Mouse (Mus musculus): ENCODE measurements around the gene Peli1. TPM values are rescaled to one million over a fixed set of nuclear protein-coding genes. Genes with fewer than 3 reads are reported as not detected.

Gene Peli1
- polyA plus RNA-seq, 1 experiment from 2014 or later, result 40.5 TPM

DNA sequence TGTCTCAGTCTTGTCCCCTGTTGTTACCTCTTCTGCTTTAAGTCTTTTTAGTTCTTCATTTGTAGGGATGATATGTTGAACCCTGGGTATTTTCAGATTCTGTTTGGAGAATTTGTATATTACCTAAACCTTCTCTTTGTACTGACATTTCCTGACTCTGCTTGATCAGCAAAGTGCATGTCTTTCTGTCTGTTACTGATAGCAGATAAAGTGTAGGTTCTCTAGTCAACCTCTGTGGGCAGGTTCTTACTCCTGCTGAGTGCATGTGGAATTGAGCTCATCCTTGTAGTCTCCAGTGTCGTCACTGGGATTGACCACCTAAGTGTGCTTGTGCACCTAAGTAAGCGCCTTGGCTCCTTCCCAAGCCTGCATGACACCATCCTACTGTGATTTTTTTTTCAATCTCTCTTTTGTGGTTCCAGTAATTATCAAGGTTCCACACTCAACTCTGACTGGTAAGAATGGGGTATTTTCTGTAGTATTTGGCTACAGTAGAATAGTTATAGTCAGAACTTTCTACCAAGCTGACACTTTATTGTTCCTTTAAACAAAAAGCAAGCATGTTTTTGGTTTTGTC is 43.9 kb downstream of the Peli1 start:
- no peaks in the 10 kb centered on the region for H3K9me3 ChIP-seq (replicated peaks; ENCODE audit: low read length)
- peaks cover 15% of the 10 kb centered on the region; the same call in 1 of the 2 replicates for H3K36me3 ChIP-seq (ENCODE audit: insufficient read depth, low read length)
- H3K27me3 ChIP-seq (ENCODE audit: insufficient read depth, low read length), result no peaks in the 10 kb centered on the region
- no peak for TF ChIP-seq CTCF (IDR thresholded peaks at IDR 0.05; ENCODE audit: low read depth)
- no peaks in the 10 kb centered on the region; the same call in 1 of the 2 replicates for H3K4me1 ChIP-seq (replicated peaks; ENCODE audit: insufficient read depth, low read length)
- H3K4me3 ChIP-seq (replicated peaks; ENCODE audit: low read depth, low read length), result no peak overlapping the region
- no peak overlapping the region for H3K4me2 ChIP-seq (ENCODE audit: low read length)
- DNase-seq (ENCODE audit: low spot score) (no peak), ATAC-seq (replicated peaks; ENCODE audit: low FRiP score, low read depth) (no peak)
- no peak overlapping the region for H3K27ac ChIP-seq
- no peak overlapping the region for H3K9ac ChIP-seq (ENCODE audit: low read depth, low read length)
- WGBS, result 96% methylated on average over 2 of the region's 2 CpGs

- Histone ChIP-seq H3K4me3 (replicated peaks; ENCODE audit: low read depth, low read length) (no peak overlapping the region), H3K9ac (ENCODE audit: low read depth, low read length) (no peak overlapping the region), H3K4me1 (replicated peaks; ENCODE audit: insufficient read depth, low read length) (no peaks in the 10 kb centered on the region), H3K4me2 (ENCODE audit: low read length) (no peak overlapping the region), H3K36me3 (ENCODE audit: insufficient read depth, low read length) (peaks cover 24% of the 10 kb centered on the region; the same call in 1 of the 2 replicates), H3K27ac (no peak overlapping the region), H3K9me3 (replicated peaks; ENCODE audit: low read length) (no peaks in the 10 kb centered on the region), H3K27me3 (ENCODE audit: insufficient read depth, low read length) (no peaks in the 10 kb centered on the region)
- 97% methylated on average over 1 of the region's 1 CpGs for WGBS
- TF ChIP-seq CTCF (IDR thresholded peaks at IDR 0.05; ENCODE audit: low read depth), result no peak
- no peak for DNase-seq (ENCODE audit: low spot score)
- ATAC-seq (replicated peaks; ENCODE audit: low FRiP score, low read depth), result no peak
Measured at GRCm38 (mm10) chr11:21139453-21139852, 48.4 kb downstream of the Peli1 start.

GRCm38 (mm10) chr11:21141242-21141641 is 50.2 kb downstream of the Peli1 start:
- ATAC-seq (replicated peaks; ENCODE audit: low FRiP score, low read depth) (no peak), DNase-seq (ENCODE audit: low spot score) (no peak)
- Histone ChIP-seq H3K27ac (no peak overlapping the region), H3K4me3 (replicated peaks; ENCODE audit: low read depth, low read length) (no peak overlapping the region), H3K36me3 (ENCODE audit: insufficient read depth, low read length) (peaks cover 25% of the 10 kb centered on the region; the same call in 1 of the 2 replicates), H3K9me3 (replicated peaks; ENCODE audit: low read length) (no peaks in the 10 kb centered on the region), H3K4me1 (replicated peaks; ENCODE audit: insufficient read depth, low read length) (no peaks in the 10 kb centered on the region), H3K27me3 (ENCODE audit: insufficient read depth, low read length) (no peaks in the 10 kb centered on the region), H3K4me2 (ENCODE audit: low read length) (no peak overlapping the region), H3K9ac (ENCODE audit: low read depth, low read length) (no peak overlapping the region)
- TF ChIP-seq CTCF (IDR thresholded peaks at IDR 0.05; ENCODE audit: low read depth), result no peak
- 76% methylated on average over 7 of the region's 7 CpGs for WGBS

- DNase-seq (ENCODE audit: low spot score) (no peak), ATAC-seq (replicated peaks; ENCODE audit: low FRiP score, low read depth) (no peak)
- WGBS, result 86% methylated on average over 4 of the region's 4 CpGs
- no peak overlapping the region for H3K4me3 ChIP-seq (replicated peaks; ENCODE audit: low read depth, low read length)
- H3K4me2 ChIP-seq (ENCODE audit: low read length), result no peak overlapping the region
- no peaks in the 10 kb centered on the region for H3K27me3 ChIP-seq (ENCODE audit: insufficient read depth, low read length)
- no peak overlapping the region for H3K9ac ChIP-seq (ENCODE audit: low read depth, low read length)
- no peaks in the 10 kb centered on the region for H3K9me3 ChIP-seq (replicated peaks; ENCODE audit: low read length)
- no peaks in the 10 kb centered on the region for H3K4me1 ChIP-seq (replicated peaks; ENCODE audit: insufficient read depth, low read length)
- H3K27ac ChIP-seq, result no peak overlapping the region
- no peak for TF ChIP-seq CTCF (IDR thresholded peaks at IDR 0.05; ENCODE audit: low read depth)
- H3K36me3 ChIP-seq (ENCODE audit: insufficient read depth, low read length), result peaks cover 29% of the 10 kb centered on the region; the same call in 1 of the 2 replicates
Measured at GRCm38 (mm10) chr11:21141755-21142154, 50.7 kb downstream of the Peli1 start.

DNA sequence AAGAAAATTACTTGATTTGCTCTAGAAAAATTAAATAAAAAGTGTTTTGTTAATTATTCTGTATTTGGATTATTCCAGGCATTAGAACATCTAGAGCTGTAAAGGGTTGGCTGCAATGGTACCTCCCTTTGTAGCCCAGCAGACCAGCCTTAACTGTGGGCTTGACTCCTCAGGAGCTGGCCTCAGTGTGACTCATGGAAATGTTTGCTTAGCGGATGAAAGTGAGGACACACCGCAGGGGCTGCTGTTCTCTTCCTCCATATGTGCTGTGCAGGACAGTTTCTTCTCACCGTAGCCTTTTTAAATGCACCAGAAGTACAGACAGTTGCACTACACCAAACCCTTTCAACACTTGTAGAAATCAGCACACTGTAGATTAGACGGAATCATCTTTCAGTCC is 58.4 kb downstream of the Peli1 start:
- H3K9me3 ChIP-seq (replicated peaks; ENCODE audit: low read length), result no peaks in the 10 kb centered on the region
- DNase-seq (ENCODE audit: low spot score), result no peak
- H3K4me3 ChIP-seq (replicated peaks; ENCODE audit: low read depth, low read length), result no peak overlapping the region
- H3K4me1 ChIP-seq (replicated peaks; ENCODE audit: insufficient read depth, low read length), result no peaks in the 10 kb centered on the region
- no peak overlapping the region for H3K4me2 ChIP-seq (ENCODE audit: low read length)
- no peak for ATAC-seq (replicated peaks; ENCODE audit: low FRiP score, low read depth)
- WGBS, result 91% methylated on average over 4 of the region's 4 CpGs
- H3K27ac ChIP-seq, result no peak overlapping the region
- no peak overlapping the region for H3K9ac ChIP-seq (ENCODE audit: low read depth, low read length)
- H3K36me3 ChIP-seq (ENCODE audit: insufficient read depth, low read length), result peaks cover 30% of the 10 kb centered on the region
- H3K27me3 ChIP-seq (ENCODE audit: insufficient read depth, low read length), result no peaks in the 10 kb centered on the region
- no peak for TF ChIP-seq CTCF (IDR thresholded peaks at IDR 0.05; ENCODE audit: low read depth)

DNA sequence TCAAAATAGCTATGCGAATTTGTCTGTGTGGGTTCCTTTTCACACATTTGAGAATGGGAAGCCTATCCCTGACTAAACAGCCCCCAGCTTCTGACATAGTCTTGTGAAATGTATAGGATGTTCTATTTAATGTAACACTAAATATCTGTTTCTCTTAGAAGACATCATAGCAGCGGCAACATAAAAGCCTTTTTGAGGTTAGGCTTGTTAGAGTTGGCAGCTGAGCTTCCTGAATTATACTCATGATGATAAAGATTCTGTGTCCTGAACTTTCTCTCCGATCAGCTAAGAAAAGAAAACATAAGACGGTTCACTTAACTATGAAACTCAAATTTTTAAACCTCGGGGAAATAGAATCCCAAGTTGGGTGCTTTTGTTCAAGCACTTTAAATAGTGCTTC is 59.2 kb downstream of the Peli1 start:
- H3K27ac ChIP-seq, result no peak overlapping the region
- DNase-seq (ENCODE audit: low spot score) (no peak), ATAC-seq (replicated peaks; ENCODE audit: low FRiP score, low read depth) (no peak)
- H3K4me1 ChIP-seq (replicated peaks; ENCODE audit: insufficient read depth, low read length), result no peaks in the 10 kb centered on the region
- no peaks in the 10 kb centered on the region for H3K27me3 ChIP-seq (ENCODE audit: insufficient read depth, low read length)
- TF ChIP-seq CTCF (IDR thresholded peaks at IDR 0.05; ENCODE audit: low read depth), result no peak
- H3K4me2 ChIP-seq (ENCODE audit: low read length), result no peak overlapping the region
- peaks cover 30% of the 10 kb centered on the region for H3K36me3 ChIP-seq (ENCODE audit: insufficient read depth, low read length)
- 76% methylated on average over 5 of the region's 5 CpGs for WGBS
- H3K9ac ChIP-seq (ENCODE audit: low read depth, low read length), result no peak overlapping the region
- no peak overlapping the region for H3K4me3 ChIP-seq (replicated peaks; ENCODE audit: low read depth, low read length)
- no peaks in the 10 kb centered on the region for H3K9me3 ChIP-seq (replicated peaks; ENCODE audit: low read length)

DNA sequence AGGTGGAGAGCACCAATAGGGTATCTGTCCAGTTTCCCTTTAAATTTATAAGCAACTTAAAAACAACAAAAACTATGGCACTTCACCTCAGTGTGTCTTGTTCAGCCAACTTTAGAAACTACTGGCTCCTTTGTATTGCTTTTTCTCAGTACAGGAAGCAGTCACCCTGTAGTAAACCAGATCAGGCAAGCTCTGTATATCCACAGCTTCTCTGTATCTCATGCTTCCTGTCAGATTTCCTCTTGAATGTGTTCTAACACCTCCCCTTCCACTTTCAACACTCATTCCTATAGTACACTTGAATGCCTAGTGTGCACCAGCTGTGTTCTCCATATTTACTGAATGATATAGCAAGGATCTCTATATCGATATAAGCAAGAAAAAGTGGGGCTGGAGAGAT is 60.6 kb downstream of the Peli1 start:
- no peak overlapping the region for H3K27ac ChIP-seq
- no peak for DNase-seq (ENCODE audit: low spot score)
- H3K9me3 ChIP-seq (replicated peaks; ENCODE audit: low read length), result no peaks in the 10 kb centered on the region
- no peak overlapping the region for H3K4me2 ChIP-seq (ENCODE audit: low read length)
- peaks cover 20% of the 10 kb centered on the region for H3K36me3 ChIP-seq (ENCODE audit: insufficient read depth, low read length)
- no peak for ATAC-seq (replicated peaks; ENCODE audit: low FRiP score, low read depth)
- WGBS, result 100% methylated on average over 1 of the region's 1 CpGs
- TF ChIP-seq CTCF (IDR thresholded peaks at IDR 0.05; ENCODE audit: low read depth), result no peak
- H3K9ac ChIP-seq (ENCODE audit: low read depth, low read length), result no peak overlapping the region
- H3K4me1 ChIP-seq (replicated peaks; ENCODE audit: insufficient read depth, low read length), result no peaks in the 10 kb centered on the region
- no peaks in the 10 kb centered on the region for H3K27me3 ChIP-seq (ENCODE audit: insufficient read depth, low read length)
- no peak overlapping the region for H3K4me3 ChIP-seq (replicated peaks; ENCODE audit: low read depth, low read length)
